Mouse (Mus musculus) ES-E14 (cell line): ENCODE measurements around the gene Mta1. TPM values are rescaled to one million over a fixed set of nuclear protein-coding genes. Genes with fewer than 3 reads are reported as not detected.

ENCODE experiments used
- DNase-seq: peaks from one replicate; pipeline ENCODE4 v3.0.0-alpha.2; 2013; ENCODE audit warnings: low read depth, low spot score
- H3K27ac ChIP-seq: 2 replicates; pipeline ENCODE4 v1.5.1; 2012; ENCODE audit warnings: low read depth, mild to moderate bottlenecking, low read length, moderate library complexity, mixed read lengths; ENCODE audit not compliant: poor library complexity, insufficient read depth, severe bottlenecking
- H3K36me3 ChIP-seq: 2 replicates; pipeline ENCODE4 v1.6.1; 2012; ENCODE audit warnings: mild to moderate bottlenecking, low read length, moderate library complexity, mixed read lengths; ENCODE audit not compliant: control insufficient read depth, poor library complexity, insufficient read depth, severe bottlenecking
- H3K4me1 ChIP-seq, 2 experiments: fragments of 150-350 bp in 1 of 2; sonication (generic) in 1 of 2; 2 replicates each; pipeline ENCODE4 v1.6.1; 2012; ENCODE audit warnings: low read length in 2 of 2, mild to moderate bottlenecking in 1 of 2, mixed read lengths in 1 of 2; ENCODE audit not compliant: control insufficient read depth in 2 of 2, insufficient read depth in 2 of 2, poor library complexity in 1 of 2
- H3K4me3 ChIP-seq, 2 experiments: fragments of 150-350 bp in 1 of 2; sonication (generic) in 1 of 2; 2 replicates each; pipeline ENCODE4 v1.5.1; 2012; ENCODE audit warnings: low read length in 2 of 2, low read depth in 1 of 2, mild to moderate bottlenecking in 1 of 2, mixed read lengths in 1 of 2; ENCODE audit not compliant: insufficient read depth in 1 of 2, poor library complexity in 1 of 2, severe bottlenecking in 1 of 2
- H3K9ac ChIP-seq: 2 replicates; pipeline ENCODE4 v1.6.1; 2012; ENCODE audit warnings: low read depth, mild to moderate bottlenecking, low read length, mixed read lengths; ENCODE audit not compliant: poor library complexity, insufficient read depth, severe bottlenecking
- H3K9me3 ChIP-seq: fragments of 150-350 bp; sonication (generic); 2 replicates; pipeline ENCODE4 v1.6.1; 2012; ENCODE audit warnings: low read depth, mild to moderate bottlenecking, low read length; ENCODE audit not compliant: control insufficient read depth, insufficient read depth
- CHD2 ChIP-seq: IDR thresholded peaks from 2 replicates; pipeline ENCODE4 v1.6.1; 2014; ENCODE audit warnings: mild to moderate bottlenecking, low read depth, low read length, inconsistent platforms
- HCFC1 ChIP-seq: IDR thresholded peaks from 2 replicates; pipeline ENCODE4 v1.6.1; 2012; ENCODE audit warnings: low read length, inconsistent platforms, borderline replicate concordance; ENCODE audit not compliant: insufficient read depth
- MAFK ChIP-seq: IDR thresholded peaks from 2 replicates; pipeline ENCODE4 v1.6.1; 2014; ENCODE audit warnings: mild to moderate bottlenecking, low read depth, low read length, inconsistent platforms; ENCODE audit not compliant: insufficient read depth
- ZC3H11A ChIP-seq: IDR thresholded peaks from 2 replicates; pipeline ENCODE4 v1.6.1; 2012; ENCODE audit warnings: low read depth, mild to moderate bottlenecking, inconsistent platforms, low read length, borderline replicate concordance
- ZNF384 ChIP-seq: IDR thresholded peaks from 2 replicates; pipeline ENCODE4 v1.6.1; 2012; ENCODE audit warnings: low read depth, low read length, inconsistent platforms
- in situ Hi-C, 2 experiments: fragments of 600-800 bp; cut with MboI; formaldehyde crosslinking; loops; one replicate each; pipeline ENCODE4 v1.15.1; 2025; ENCODE audit warnings: low sequenced_read_pairs in 2 of 2, inconsistent platforms in 1 of 2; ENCODE audit not compliant: unreplicated experiment in 2 of 2
- total RNA-seq: library from RNA; depleted of rRNA; stranded (reverse); fragments of 300-350 nt; gene quantifications from 2 replicates; pipeline ENCODE4 v1.2.3, GENCODE M21; 2012; rRNA removed

The Mta1 gene
- total RNA-seq, result 30.3 and 49.7 TPM in 2 replicates

- peak within 1 kb of the TSS; percentile 88 to 94 for H3K4me3 ChIP-seq
- no peak for DNase-seq
- no peaks in the 10 kb centered on the region; the same call in 1 of the 2 replicates for H3K36me3 ChIP-seq
- H3K27ac ChIP-seq, result peak within 1 kb of the TSS; percentile 33
- H3K4me1 ChIP-seq, result peaks cover 5 to 41% of the 10 kb centered on the region in 2 experiments; a peak in 2 of 4 replicates
- peak within 1 kb of the TSS; percentile 89 for H3K9ac ChIP-seq
- TF ChIP-seq ZNF384, result no peak
- no peak for TF ChIP-seq MAFK
- TF ChIP-seq CHD2, result no peak
- no peak for TF ChIP-seq HCFC1
- TF ChIP-seq ZC3H11A, result no peak
- in situ Hi-C loops, result no loop called here
- no peaks in the 10 kb centered on the region for H3K9me3 ChIP-seq
Measured at GRCm38 (mm10) chr12:113097749-113098281, at the start of gene Mta1. Gene Mta1, plus strand, starts transcription at chr12:113098278.

GRCm38 (mm10) chr12:113049836-113050235, 48.2 kb upstream of the Mta1 start:
- H3K36me3 ChIP-seq, result peaks cover 20% of the 10 kb centered on the region
- no peak overlapping the region for H3K27ac ChIP-seq
- H3K9me3 ChIP-seq, result no peaks in the 10 kb centered on the region
- no peak for DNase-seq
- in situ Hi-C loops, result no loop called here
- no peak overlapping the region for H3K9ac ChIP-seq
- H3K4me3 ChIP-seq, result no peak overlapping the region
- TF ChIP-seq HCFC1 (no peak), MAFK (no peak)
- no peaks in the 10 kb centered on the region; a peak in 1 of 4 replicates for H3K4me1 ChIP-seq

GRCm38 (mm10) chr12:113050671-113051070, 47.4 kb upstream of the Mta1 start:
- H3K4me3 ChIP-seq, result no peak overlapping the region
- peaks cover 20% of the 10 kb centered on the region for H3K36me3 ChIP-seq
- H3K9ac ChIP-seq, result no peak overlapping the region
- no peak overlapping the region for H3K27ac ChIP-seq
- DNase-seq, result no peak
- in situ Hi-C loops, result no loop called here
- no peaks in the 10 kb centered on the region; a peak in 1 of 4 replicates for H3K4me1 ChIP-seq
- H3K9me3 ChIP-seq, result no peaks in the 10 kb centered on the region
- TF ChIP-seq ZC3H11A (no peak), HCFC1 (no peak), MAFK (no peak), ZNF384 (no peak), CHD2 (no peak)

GRCm38 (mm10) chr12:113051628-113052403, 46.3 kb upstream of the Mta1 start:
- peak; percentile 34 for DNase-seq
- in situ Hi-C loops, result no loop called here
- no peak overlapping the region for H3K9ac ChIP-seq
- no peak overlapping the region for H3K4me3 ChIP-seq
- TF ChIP-seq CHD2 (no peak), ZC3H11A (no peak), MAFK (no peak), HCFC1 (no peak), ZNF384 (no peak)
- no peaks in the 10 kb centered on the region for H3K9me3 ChIP-seq
- no peak overlapping the region for H3K27ac ChIP-seq
- H3K4me1 ChIP-seq, result no peaks in the 10 kb centered on the region; a peak in 1 of 4 replicates
- H3K36me3 ChIP-seq, result peaks cover 23% of the 10 kb centered on the region
